Mouse (Mus musculus): ENCODE measurements around the gene Dmrt1. TPM values are rescaled to one million over a fixed set of nuclear protein-coding genes. Genes with fewer than 3 reads are reported as not detected.

Gene Dmrt1
- not detected in 2 replicates for polyA plus RNA-seq (2015; fragmentation: Nextera tagmentation; extraction: Ambion mirVana)

GRCm38 (mm10) chr19:25505360-25506196, at the start of gene Dmrt1:
Dmrt1 (plus strand) TSS chr19:25505618.

DNA sequence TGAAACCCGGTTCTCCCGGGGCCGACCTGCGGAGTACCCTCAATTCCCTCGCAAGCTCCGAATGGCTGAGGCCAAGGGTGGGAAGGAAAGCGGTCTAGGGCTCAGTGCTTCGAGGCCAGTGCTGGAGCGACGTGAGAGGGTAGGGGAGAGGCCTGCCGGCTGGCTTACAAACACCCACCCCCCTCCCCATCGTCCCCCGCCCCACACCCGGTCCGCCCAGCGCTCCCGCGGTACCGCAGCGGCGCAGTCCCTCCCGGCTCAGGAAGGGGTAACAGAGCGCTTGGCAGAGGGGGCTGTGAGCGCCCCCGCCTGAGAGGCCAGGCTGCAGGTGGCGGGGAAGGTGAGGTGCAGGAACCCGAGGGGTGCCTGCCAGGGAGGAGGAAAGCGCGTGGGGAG, 104.6 kb downstream of the Dmrt1 start, which contains the start of gene Dmrt3:
Gene Dmrt3, plus strand, starts transcription at position 287 of the 396 bp plus-strand sequence.

Other genes starting within 250 kb of the Dmrt1 start
- 0.07 TPM in 1 of 2 replicates, not detected in the other for gene Dmrt3, start 104.7 kb downstream of the Dmrt1 start, polyA plus RNA-seq (2015; fragmentation: Nextera tagmentation; extraction: Ambion mirVana)
- 1.6 and 2.0 TPM in 2 replicates for gene Dmrt2, start 166.8 kb downstream of the Dmrt1 start, polyA plus RNA-seq (2015; fragmentation: Nextera tagmentation; extraction: Ambion mirVana)

Data from adrenal gland, postnatal 0 days (tissue).